Mouse (Mus musculus) embryonic facial prominence, embryonic 13.5 days (tissue): ENCODE data around the gene Cbarp. TPM values are rescaled to one million over a fixed set of nuclear protein-coding genes. Genes with fewer than 3 reads are reported as not detected.

Experiments used
- ATAC-seq: fragments of 200-750 bp; cut with Nextera tagmentation; 2 replicates; pipeline ENCODE4 v1.8.0; 2017; ENCODE audit warnings: low read depth; ENCODE audit not compliant: insufficient number of reproducible peaks, insufficient read depth, low FRiP score, low TSS enrichment
- H3K27ac ChIP-seq: fragments of 300-500 bp; sonication (generic); 2 replicates; pipeline ENCODE4 v1.5.1; 2015; ENCODE audit warnings: moderate library complexity, mild to moderate bottlenecking, inconsistent platforms
- H3K27me3 ChIP-seq: fragments of 300-500 bp; sonication (generic); 2 replicates; pipeline ENCODE4 v1.6.1; 2015; ENCODE audit warnings: mild to moderate bottlenecking, inconsistent platforms
- H3K36me3 ChIP-seq: fragments of 300-500 bp; sonication (generic); 2 replicates; pipeline ENCODE4 v1.6.1; 2015; ENCODE audit warnings: mild to moderate bottlenecking, inconsistent platforms
- H3K4me1 ChIP-seq: fragments of 300-500 bp; sonication (generic); 2 replicates; pipeline ENCODE4 v1.6.1; 2015; ENCODE audit warnings: inconsistent platforms
- H3K4me2 ChIP-seq: fragments of 300-500 bp; sonication (generic); 2 replicates; pipeline ENCODE4 v1.6.1; 2015; ENCODE audit warnings: moderate library complexity, mild to moderate bottlenecking, inconsistent platforms
- H3K4me3 ChIP-seq: fragments of 300-500 bp; sonication (generic); 2 replicates; pipeline ENCODE4 v1.5.1; 2015; ENCODE audit warnings: mild to moderate bottlenecking, inconsistent platforms
- H3K9ac ChIP-seq: fragments of 300-500 bp; sonication (generic); 2 replicates; pipeline ENCODE4 v1.6.1; 2015; ENCODE audit warnings: mild to moderate bottlenecking, inconsistent platforms
- H3K9me3 ChIP-seq: fragments of 300-500 bp; sonication (generic); 2 replicates; pipeline ENCODE4 v1.6.1; 2016; ENCODE audit warnings: inconsistent platforms
- WGBS: fragments of 180-500 bp; shearing (Covaris S2); methylation state at CpG from one replicate; pipeline ENCODE4 v1.1.7; 2015; ENCODE audit warnings: mixed read lengths; 5-methylcytosine and 5-hydroxymethylcytosine counted together
- polyA plus RNA-seq: library from polyadenylated mRNA; unstranded; fragments of >200 nt; fragmentation: Nextera tagmentation; extraction: Ambion mirVana; gene quantifications from 2 replicates; pipeline ENCODE4 v1.2.1, GENCODE M21; 2015

The Cbarp gene
- polyA plus RNA-seq, 1 experiment from 2014 or later, result 9.8 TPM

DNA sequence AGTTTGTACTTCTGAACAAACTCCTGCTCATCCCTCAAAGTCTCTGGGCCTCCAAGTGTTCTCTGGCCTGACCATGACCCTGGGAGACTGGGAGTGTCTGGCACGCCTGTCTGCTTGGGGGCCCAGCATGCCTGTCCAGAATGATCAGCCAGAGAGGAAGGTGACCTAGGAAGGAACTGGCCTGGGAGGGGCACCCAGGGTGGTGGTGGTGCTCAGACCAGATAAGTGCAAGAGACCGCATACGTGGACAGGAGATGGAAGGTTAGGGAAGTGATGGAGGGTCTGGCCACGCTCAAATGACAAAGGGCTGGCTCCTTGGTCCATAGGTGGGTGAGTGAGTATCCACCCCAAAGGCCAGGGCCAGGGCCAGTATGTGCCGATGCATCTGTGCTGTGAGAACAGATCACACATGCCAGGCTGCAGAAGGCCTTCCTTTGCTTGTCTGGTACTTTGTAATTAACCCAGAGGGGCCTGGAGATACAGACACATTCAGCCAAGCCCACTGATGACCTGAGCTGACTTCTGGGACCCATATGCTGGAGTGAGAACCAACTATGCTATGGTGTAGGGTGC lies 6.6 kb upstream of the Cbarp start:
- WGBS, result 71% methylated on average over 5 of the region's 5 CpGs
- ATAC-seq, result no peak
- Histone ChIP-seq H3K4me2 (peak overlapping the region; percentile 98), H3K36me3 (peaks cover 56% of the 10 kb centered on the region), H3K4me1 (peaks cover 50% of the 10 kb centered on the region), H3K27ac (peak overlapping the region; percentile 100), H3K9ac (peak overlapping the region; percentile 96), H3K9me3 (no peaks in the 10 kb centered on the region), H3K4me3 (peak overlapping the region; percentile 97), H3K27me3 (no peaks in the 10 kb centered on the region)

DNA sequence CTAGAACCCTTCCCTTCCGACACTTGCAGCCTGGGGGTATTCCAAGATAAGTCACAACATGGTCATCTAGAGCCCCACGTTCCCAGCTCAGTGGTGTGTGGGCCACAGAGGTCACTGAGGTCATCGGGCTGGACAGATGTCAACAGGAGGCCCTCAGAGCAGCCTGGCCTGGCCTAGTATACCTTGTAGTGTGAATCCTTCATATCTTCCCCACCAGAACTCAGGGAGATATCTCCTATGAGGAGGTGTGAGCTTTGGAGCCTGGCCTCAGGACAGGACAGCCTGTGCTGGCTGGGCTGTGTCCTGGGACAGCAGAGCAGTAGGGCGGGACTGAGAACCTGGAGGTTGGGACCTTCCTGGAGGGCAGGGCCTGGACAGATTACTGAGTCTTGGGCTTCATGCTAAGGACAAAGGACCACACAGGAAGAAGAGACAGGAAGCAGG lies 6.0 kb upstream of the Cbarp start:
- H3K9ac ChIP-seq, result peak overlapping the region; percentile 96; the same call in 1 of the 2 replicates
- H3K4me3 ChIP-seq, result peak overlapping the region; percentile 4; the same call in 1 of the 2 replicates
- 0 out of 2 replicates have a peak overlapping the region, but pooled peaks have one; percentile 2 for H3K4me2 ChIP-seq
- ATAC-seq, result no peak
- H3K36me3 ChIP-seq, result peaks cover 49% of the 10 kb centered on the region
- no peaks in the 10 kb centered on the region for H3K9me3 ChIP-seq
- WGBS, result 63% methylated on average over 4 of the region's 4 CpGs
- H3K27ac ChIP-seq, result peak overlapping the region; percentile 100; the same call in 1 of the 2 replicates
- peaks cover 43% of the 10 kb centered on the region for H3K4me1 ChIP-seq
- no peaks in the 10 kb centered on the region for H3K27me3 ChIP-seq

- WGBS, result 87% methylated on average over 6 of the region's 6 CpGs
- H3K9ac ChIP-seq, result peak overlapping the region; percentile 37
- H3K4me3 ChIP-seq, result no peak overlapping the region
- no peak overlapping the region for H3K4me2 ChIP-seq
- peaks cover 43% of the 10 kb centered on the region for H3K36me3 ChIP-seq
- no peak for ATAC-seq
- H3K27me3 ChIP-seq, result no peaks in the 10 kb centered on the region
- H3K4me1 ChIP-seq, result peaks cover 48% of the 10 kb centered on the region
- no peak overlapping the region; the same call in 1 of the 2 replicates for H3K27ac ChIP-seq
- H3K9me3 ChIP-seq, result no peaks in the 10 kb centered on the region
Observed at GRCm38 (mm10) chr10:80145896-80146295, 5.3 kb upstream of the Cbarp start.

GRCm38 (mm10) chr10:80144864-80145838 lies 4.5 kb upstream of the Cbarp start:
- peaks cover 51% of the 10 kb centered on the region for H3K4me1 ChIP-seq
- H3K27ac ChIP-seq, result peak overlapping the region; percentile 28; the same call in 1 of the 2 replicates

GRCm38 (mm10) chr10:80144159-80144558 lies 3.5 kb upstream of the Cbarp start:
- 95% methylated on average over 12 of the region's 12 CpGs for WGBS
- no peak for ATAC-seq
- H3K9ac ChIP-seq, result no peak overlapping the region; the same call in 1 of the 2 replicates
- no peaks in the 10 kb centered on the region for H3K27me3 ChIP-seq
- H3K4me2 ChIP-seq, result no peak overlapping the region
- H3K9me3 ChIP-seq, result no peaks in the 10 kb centered on the region
- no peak overlapping the region for H3K27ac ChIP-seq
- 0 out of 2 replicates have a peak overlapping the region, but pooled peaks have one; percentile 4 for H3K4me3 ChIP-seq
- H3K36me3 ChIP-seq, result peaks cover 39% of the 10 kb centered on the region
- H3K4me1 ChIP-seq, result peaks cover 54% of the 10 kb centered on the region

More at GRCm38 (mm10) chr10:80144864-80145838, 4.5 kb upstream of the Cbarp start:
- H3K9ac ChIP-seq, result peak overlapping the region; percentile 37
- no peak overlapping the region for H3K4me2 ChIP-seq
- 0 out of 2 replicates have a peak overlapping the region, but pooled peaks have one; percentile 0 for H3K4me3 ChIP-seq
- H3K27me3 ChIP-seq, result no peaks in the 10 kb centered on the region
- peaks cover 42% of the 10 kb centered on the region for H3K36me3 ChIP-seq
- WGBS, result 71% methylated on average over 20 of the region's 20 CpGs
- no peaks in the 10 kb centered on the region for H3K9me3 ChIP-seq
- no peak for ATAC-seq

GRCm38 (mm10) chr10:80143664-80144063 lies 3.0 kb upstream of the Cbarp start:
- no peak for ATAC-seq
- peaks cover 39% of the 10 kb centered on the region for H3K36me3 ChIP-seq
- peak overlapping the region; percentile 3; the same call in 1 of the 2 replicates for H3K4me3 ChIP-seq
- no peak overlapping the region for H3K9ac ChIP-seq
- peak overlapping the region; percentile 92 for H3K4me2 ChIP-seq
- no peak overlapping the region for H3K27ac ChIP-seq
- H3K27me3 ChIP-seq, result no peaks in the 10 kb centered on the region
- no peaks in the 10 kb centered on the region for H3K9me3 ChIP-seq
- 92% methylated on average over 7 of the region's 7 CpGs for WGBS
- peaks cover 56% of the 10 kb centered on the region for H3K4me1 ChIP-seq

DNA sequence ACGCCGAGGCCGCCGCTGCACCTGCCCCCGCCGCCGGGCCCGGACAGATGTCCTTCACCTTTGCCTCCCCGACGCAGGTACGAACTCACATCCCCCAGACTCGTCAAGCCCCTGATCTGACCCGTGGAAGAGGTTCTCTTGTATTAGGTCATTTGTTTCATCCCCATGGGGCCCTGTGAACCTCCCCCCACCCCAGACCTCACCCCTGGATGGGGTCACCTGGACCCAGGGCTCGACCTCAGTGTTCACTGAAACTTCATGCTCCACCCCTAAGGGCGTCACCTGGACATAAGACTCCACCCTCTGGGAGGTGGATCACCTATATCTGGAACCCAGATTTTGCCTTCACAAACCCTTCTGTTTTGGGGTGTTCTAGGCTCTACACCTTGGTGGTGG lies 1.9 kb upstream of the Cbarp start:
- Histone ChIP-seq H3K27ac (peak overlapping the region; percentile 69), H3K9ac (peak overlapping the region; percentile 91), H3K27me3 (peaks cover 8% of the 10 kb centered on the region), H3K9me3 (no peaks in the 10 kb centered on the region), H3K4me1 (peaks cover 63% of the 10 kb centered on the region), H3K36me3 (peaks cover 39% of the 10 kb centered on the region), H3K4me3 (peak overlapping the region; percentile 70), H3K4me2 (peak overlapping the region; percentile 92)
- WGBS, result 0% methylated on average over 15 of the region's 15 CpGs
- no peak for ATAC-seq

- peak overlapping the region; percentile 92 for H3K4me2 ChIP-seq
- H3K9ac ChIP-seq, result peak overlapping the region; percentile 91
- peak overlapping the region; percentile 70 for H3K4me3 ChIP-seq
- under 1% methylated on average over 43 of the region's 43 CpGs for WGBS
- ATAC-seq, result peak; percentile 84
- peaks cover 65% of the 10 kb centered on the region for H3K4me1 ChIP-seq
- peaks cover 14% of the 10 kb centered on the region for H3K27me3 ChIP-seq
- no peaks in the 10 kb centered on the region for H3K9me3 ChIP-seq
- H3K27ac ChIP-seq, result peak overlapping the region; percentile 81
- peaks cover 37% of the 10 kb centered on the region for H3K36me3 ChIP-seq
Observed at GRCm38 (mm10) chr10:80141786-80142529, 1.3 kb upstream of the Cbarp start.

DNA sequence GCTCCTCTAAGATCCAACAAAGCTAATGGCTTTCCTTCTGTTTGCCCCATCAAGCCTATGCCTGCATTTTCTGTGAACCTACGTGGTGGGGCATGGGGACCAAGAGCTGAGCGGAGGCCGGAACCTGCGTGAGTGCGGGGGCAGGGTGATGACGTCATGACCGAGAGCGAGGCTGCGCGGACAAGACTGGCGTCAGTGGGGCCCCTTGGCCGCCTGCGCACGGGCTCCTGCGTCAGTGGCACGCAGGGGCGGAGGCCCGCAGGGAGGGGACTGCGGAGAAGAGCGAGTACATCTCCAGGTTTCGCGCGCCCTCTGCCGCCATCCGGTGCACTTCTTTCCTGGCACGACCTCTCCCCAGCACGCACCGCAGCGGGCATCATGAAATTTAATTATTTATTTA lies 608 bp upstream of the Cbarp start:
- H3K27ac ChIP-seq, result peak overlapping the region; percentile 81
- H3K9ac ChIP-seq, result peak overlapping the region; percentile 41; the same call in 1 of the 2 replicates

DNA sequence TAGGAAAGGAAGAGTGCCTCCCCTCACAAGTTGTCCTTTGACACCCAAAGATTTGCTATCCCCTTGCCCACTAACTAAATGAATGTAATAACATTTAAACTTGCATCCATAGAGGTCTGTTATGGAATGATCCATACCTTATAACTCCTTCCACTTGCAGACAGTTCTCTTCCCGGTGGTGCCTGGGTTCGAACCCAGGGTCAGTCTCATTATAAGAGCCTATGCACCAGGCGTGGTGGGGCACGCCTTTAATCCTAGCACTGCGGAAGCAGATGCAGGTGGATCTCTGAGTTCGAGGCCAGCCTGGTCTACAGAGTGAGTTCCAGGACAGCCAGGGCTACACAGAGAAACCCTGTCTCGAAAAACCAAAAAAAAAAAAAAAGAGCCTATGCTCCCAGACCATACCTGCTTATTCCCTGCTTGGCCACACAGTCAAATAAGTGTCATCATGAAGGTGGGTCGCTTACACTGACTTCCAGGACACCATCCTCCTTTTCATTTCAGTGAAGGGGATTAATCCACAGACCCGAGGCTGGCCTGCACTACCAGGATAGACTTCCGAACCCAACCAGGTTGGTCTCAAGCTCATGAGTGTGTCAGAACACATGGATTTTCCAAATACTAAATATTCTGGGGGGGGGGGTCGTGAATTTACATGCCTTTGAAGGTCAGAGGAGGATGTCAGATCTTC lies 515 bp downstream of the Cbarp start:
- peaks cover 31% of the 10 kb centered on the region for H3K27me3 ChIP-seq
- no peak for ATAC-seq
- H3K9ac ChIP-seq, result no peak overlapping the region
- H3K4me1 ChIP-seq, result peaks cover 56% of the 10 kb centered on the region
- H3K9me3 ChIP-seq, result no peaks in the 10 kb centered on the region
- H3K4me2 ChIP-seq, result peak overlapping the region; percentile 99; the same call in 1 of the 2 replicates
- 0 out of 2 replicates have a peak overlapping the region, but pooled peaks have one; percentile 81 for H3K27ac ChIP-seq
- peak overlapping the region; percentile 70 for H3K4me3 ChIP-seq
- H3K36me3 ChIP-seq, result peaks cover 21% of the 10 kb centered on the region
- WGBS, result 73% methylated on average over 11 of the region's 11 CpGs

More for the DNA sequence above, 608 bp upstream of the Cbarp start:
- Histone ChIP-seq H3K36me3 (peaks cover 30% of the 10 kb centered on the region), H3K4me1 (peaks cover 66% of the 10 kb centered on the region), H3K27me3 (peaks cover 21% of the 10 kb centered on the region), H3K9me3 (no peaks in the 10 kb centered on the region), H3K4me3 (peak overlapping the region; percentile 70), H3K4me2 (peak overlapping the region; percentile 92)
- ATAC-seq, result peak; percentile 66
- under 1% methylated on average over 29 of the region's 29 CpGs for WGBS
